Mouse (Mus musculus): ENCODE measurements around the gene Gdpgp1.

DNA sequence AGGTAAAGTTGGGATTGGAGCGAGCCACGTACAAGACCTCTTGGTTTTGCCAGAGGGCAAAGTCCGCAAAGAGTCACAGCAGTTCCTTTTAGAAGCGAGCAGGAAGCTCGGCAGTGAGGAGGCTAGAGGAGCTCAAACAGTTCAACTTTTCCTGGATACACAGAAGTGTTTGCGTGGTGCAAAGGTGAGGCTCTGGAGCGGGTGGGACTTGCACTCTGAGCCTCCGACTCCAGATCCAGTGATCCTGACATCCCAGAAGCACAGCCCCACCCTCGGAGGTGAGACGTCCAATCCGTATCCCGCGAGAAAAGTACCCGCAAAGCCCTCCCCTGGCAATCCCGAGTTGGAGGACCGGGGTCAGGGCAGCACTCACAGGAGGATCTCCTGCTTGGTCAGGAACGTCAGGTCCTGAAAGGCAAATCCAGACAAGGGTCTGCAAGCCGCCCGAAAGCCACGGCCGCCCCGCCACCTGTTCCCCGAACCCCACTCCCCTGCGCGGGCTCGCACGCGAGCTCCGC is 635 bp upstream of the Gdpgp1 start:
- TF ChIP-seq EP300 (optimal IDR thresholded peaks at IDR 0.05) (no peak), CTCF (IDR thresholded peaks at IDR 0.05; ENCODE audit: low read depth) (no peak)
